Mouse (Mus musculus) frontal cortex, adult 2 months (tissue): ENCODE results near the gene Dio3. TPM values are rescaled to one million over a fixed set of nuclear protein-coding genes. Genes with fewer than 3 reads are reported as not detected.

Experiments
- DNase-seq, 2 experiments: peaks; one replicate each; pipeline ENCODE4 v3.0.0; 2022; ENCODE audit warnings: low spot score in 1 of 2; ENCODE audit errors: extremely low spot score in 1 of 2
- polyA plus RNA-seq: library from polyadenylated mRNA; depleted of rRNA; stranded (reverse); fragments of >200 nt; gene quantifications from 2 replicates; pipeline ENCODE4 v1.2.3, GENCODE M21; 2012; rRNA removed

Dio3 gene
- polyA plus RNA-seq: 1.6 and 2.6 TPM in 2 replicates

DNA sequence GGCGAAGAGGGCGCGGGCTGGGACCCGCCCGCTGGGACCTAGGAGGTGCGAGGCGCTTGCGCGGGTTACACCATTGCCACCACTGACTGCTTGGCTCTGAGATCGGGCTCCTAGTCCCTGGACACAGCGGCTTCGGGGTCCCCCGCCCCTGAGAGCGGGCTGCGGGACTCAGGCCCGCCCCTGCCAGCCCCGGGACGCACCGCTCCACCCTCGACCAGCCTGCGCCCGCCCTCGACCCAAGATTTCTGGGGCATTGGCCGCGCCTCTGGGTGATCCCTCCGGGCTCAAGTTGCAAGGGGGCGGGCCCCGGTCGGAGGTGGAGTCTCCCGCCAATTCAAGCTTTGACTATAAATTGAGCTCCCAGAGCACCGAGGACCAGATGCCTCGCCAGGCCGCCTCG lies at the start of gene Dio3:
TSS of gene Dio3 (plus strand) at position 216 of the 400 bp plus-strand sequence.
- no peak for DNase-seq

DNA sequence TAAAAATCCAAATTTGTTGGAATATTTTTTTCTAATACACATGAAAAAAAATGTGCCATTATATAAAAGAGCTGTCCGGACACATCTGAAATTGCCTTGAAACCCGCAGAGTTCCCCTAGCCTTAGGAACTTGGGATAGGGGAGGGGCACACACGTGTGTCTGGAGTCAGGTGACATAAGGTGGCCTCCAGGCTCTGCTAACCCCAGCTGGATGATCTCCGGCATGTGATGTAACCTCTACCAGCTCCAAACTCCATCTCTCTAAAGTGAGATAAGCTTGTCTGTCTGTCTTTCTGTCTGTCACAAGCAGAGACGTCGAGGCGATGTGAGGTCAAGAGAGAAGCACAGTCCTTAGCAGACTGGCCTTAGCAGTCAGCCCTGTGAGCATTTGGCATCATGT lies 48.6 kb upstream of the Dio3 start:
- no peak for DNase-seq

DNA sequence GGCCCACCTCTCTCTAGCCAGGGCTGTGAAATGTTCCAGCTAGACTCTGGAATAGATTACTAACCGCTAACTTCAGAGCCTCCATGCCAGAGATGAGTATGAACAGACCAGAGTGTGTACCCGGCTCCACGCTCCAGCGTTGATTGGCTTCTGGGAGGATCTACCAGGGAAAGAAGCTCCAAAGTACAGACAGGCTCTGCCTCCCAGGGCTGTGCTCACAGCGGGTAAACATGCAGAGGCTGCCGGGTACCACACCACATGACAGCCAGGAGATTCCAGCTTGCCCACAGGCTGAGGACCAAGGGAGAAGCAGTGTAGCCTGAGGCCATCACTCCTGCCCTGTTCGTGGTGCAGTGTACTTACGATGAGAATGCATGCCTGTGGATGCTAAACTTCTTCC lies 48.1 kb upstream of the Dio3 start:
- no peak for DNase-seq

DNA sequence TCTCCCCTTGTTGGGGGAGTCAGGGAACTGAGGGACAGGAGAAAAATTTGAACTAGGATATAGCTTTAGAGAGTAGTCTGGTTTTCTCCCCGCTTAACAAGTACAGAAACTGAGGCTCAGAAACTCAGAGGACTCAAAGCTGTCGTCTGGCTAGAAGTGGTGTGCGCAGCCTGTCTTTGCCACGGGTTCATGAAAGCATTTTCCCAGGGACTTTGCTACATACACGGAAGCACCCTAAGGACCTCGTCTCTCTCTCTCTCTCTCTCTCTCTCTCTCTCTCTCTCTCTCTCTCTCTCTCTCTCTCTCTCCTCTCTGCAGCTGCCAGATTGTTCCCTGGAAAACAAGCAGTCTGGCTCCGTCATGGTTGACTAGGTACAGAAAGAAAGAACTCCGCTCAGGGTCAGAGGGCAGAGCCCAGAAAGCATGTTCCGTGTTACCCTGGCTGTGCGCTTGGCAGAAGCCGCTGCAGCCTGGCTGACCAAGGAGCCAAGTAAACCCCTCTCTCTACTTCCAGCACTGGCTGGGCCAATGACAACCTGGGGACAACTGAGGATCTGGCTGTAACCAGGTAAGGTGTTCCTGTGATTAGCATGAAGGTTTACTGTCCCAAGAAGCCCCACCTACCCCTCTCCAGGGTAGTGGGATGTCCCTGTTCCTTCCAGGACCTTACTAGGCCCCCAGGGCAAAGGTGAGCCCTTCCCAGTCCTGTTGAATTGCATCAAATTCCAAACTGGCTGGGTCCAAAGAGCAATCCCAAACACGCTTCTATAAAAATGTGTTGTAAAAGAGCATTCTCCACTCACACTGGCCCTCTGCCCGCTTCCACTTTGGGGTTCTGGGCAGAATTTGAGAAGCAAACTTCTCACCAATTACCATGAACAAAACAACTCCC lies 46.9 kb upstream of the Dio3 start:
- DNase-seq: no peak

DNA sequence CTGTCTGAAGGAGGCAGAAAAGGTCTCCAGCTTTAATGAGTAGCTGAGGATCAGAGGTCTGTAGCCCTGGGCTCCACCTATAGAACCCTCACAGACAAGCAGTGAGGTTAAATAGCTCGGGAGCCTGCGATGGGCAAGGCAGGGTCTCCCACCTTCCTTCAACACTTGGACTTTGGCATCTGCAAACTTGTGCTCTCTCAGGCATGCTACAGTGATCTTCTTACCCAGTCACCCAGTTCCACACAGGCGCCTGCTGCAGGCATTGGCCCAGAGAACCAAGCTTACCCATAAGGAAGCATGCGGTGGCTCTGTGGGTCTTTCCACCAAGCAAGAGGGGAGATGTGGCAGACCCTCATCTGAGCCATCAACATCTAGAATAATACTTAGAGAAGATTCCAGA lies 43.0 kb upstream of the Dio3 start:
- no peak for DNase-seq

DNA sequence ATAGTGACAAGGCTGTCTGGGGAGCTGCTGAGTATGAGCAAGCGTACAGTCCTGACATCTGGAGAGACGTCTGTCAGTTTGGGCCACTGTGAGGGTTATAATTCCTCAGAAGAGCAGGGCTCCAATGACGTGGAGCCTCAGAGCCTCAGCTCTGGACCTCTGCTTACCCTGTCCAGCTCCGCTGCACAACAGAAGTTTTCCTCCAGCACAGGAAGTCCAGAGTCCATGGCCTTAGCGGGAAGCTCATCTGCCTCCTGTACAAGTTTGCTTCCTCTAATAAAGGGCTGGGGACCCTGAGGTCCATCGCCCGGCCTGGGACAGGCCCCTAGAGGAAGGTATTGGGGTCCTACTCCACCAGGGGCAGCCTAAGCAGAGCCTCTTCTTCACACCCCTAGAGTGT lies 41.8 kb upstream of the Dio3 start:
- no peak for DNase-seq

DNA sequence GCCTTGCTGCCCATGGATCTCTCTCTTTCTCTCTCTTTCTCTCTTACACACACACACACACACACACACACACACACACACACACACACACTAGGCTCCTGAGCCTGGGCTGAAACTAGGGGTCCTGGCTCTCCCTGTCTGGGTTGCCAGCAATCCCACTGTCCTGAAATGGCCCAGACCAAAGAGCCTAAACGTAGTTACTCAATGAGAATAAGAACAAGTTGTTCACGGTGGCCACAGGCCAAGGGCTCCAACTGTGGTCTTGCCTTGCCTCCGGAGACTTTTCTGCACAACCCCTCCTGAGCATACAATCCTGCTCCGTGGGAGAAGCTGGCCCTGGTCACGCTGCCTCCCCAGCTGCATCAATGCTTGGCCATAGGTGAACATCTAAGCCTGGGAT lies 39.5 kb upstream of the Dio3 start:
- no peak for DNase-seq

DNA sequence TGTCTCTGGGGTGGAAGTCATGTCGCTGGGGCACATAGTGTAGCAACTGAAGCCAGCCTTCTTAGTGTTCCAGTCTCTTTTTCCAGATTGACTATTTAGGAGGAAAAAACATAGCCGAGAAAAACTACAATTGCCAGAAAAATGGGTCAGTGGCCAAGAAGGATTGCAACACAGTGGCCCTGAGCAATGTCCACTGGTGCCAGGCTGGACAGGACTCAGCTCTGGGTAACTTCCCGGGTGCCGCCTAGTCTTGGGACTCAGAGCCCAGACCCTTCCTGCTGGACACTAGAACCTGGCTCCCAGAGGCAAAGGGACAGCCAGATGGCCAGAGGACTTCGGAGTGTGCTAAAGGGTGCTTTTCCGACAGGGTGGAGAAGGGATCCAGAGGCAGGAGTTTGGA lies 34.3 kb upstream of the Dio3 start:
- DNase-seq: no peak

DNA sequence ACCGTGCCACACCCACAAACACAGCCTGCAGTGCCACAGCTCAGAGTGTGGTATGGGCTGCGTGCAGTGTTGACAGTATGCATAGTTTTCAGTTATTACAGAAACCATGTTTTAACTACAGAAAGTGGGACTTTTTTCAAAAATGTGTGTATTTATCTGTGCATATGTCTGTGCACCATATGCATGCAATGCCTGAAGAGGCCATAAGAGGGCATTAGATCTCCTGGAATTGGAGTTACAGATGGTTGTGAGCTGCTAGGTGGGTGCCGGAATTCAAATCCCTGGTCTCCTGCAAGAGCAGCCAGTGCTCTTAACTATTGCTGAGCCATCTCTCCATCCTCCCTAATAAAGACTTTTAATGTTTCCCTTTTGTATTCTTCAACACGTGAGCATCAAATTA lies 33.4 kb upstream of the Dio3 start:
- DNase-seq: no peak

DNA sequence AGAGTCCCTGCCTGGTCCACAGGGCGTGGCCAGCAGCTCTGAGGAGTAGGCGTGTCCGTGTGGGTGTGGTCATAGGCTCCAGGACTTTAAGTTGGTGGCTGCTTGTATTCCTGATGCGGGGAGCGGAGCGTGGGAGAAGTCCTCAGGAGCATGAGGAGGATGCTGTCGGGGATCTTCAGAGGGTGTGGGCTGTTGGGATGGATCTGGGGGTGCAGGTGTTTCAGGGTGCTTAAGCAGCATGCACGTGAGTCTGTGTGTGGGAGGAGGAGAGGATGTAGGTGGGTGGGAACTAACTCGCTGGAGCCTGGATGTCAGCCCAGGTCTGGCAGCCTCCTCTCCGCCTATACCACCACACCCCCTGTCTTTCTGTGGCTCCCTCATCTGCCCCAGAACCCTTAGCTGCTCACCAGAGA lies 26.7 kb upstream of the Dio3 start:
- DNase-seq: peak in 1 of 2 experiments; percentile 36

DNA sequence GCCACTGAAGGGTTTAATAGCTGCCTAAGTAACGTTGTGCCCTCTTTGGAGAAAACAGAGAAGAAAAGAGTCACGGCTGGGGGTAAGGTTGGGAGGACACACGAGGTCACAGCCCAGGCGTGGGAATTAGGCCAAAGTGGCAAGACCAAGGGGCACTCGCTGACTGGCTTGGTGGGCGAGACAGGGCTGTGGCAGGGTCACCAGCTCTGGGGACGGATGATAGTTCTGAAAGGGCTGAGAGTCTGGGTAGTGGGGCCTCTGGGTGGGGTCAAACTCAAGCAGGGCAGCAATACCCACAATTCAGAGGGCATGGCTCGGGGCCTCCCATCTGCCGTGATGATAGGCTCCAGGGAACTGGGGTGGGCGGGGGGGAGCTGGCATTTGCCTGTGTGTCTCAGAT lies 23.1 kb upstream of the Dio3 start:
- no peak for DNase-seq

DNA sequence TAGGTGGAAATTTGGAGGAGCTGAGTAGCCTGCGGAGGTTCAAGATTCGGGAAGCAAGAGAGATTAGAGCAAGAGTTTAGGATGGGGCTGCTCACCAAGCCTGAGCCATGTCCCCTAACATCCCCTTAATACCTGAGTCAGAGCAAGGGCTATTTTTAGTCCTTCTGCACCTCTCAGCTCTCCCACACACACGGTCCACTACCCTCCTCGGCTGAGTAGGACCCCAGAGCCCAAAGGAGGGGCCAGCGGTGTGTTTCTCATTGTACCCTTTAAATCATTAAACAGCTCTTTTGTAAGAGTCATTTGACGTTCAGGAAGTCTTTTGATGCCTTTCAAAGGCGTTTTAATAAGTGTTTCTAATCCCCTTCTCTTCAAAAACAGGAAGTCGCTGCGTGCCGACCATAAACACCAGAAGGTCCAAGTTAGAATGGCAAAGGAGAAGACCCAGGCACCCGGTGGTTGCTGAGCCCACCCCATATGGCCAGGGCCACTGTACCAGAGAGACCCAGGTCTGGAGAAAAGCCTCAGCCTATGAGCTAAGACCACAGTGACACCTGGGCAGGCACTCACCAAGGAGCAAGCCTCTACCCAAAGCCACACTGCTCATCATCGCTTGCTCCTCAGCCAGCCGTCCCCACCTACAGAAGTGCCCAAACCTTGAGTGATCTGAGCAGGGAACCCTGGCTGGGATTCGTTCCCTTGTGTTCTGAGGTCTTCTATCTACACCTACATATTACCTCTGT lies 22.2 kb upstream of the Dio3 start:
- DNase-seq: no peak

DNA sequence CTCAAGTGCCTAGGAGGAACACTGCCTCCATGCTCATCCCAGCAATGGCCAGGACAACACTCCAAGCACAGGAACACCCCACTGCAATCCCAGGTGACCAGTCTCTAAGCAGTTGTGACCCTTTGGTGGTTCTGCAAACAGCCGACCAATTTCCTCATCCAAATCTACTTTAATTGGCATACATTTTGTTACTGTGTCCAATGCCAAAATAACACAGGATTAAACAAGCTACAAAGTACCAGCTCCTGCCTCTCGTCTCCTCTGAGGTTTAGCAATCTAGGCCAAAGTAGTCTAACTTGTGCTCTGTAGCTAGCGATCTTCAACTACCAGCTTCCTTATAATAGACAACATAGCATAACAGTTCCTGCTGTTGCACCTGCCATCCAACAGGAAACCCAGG lies 10.6 kb upstream of the Dio3 start:
- DNase-seq: no peak

DNA sequence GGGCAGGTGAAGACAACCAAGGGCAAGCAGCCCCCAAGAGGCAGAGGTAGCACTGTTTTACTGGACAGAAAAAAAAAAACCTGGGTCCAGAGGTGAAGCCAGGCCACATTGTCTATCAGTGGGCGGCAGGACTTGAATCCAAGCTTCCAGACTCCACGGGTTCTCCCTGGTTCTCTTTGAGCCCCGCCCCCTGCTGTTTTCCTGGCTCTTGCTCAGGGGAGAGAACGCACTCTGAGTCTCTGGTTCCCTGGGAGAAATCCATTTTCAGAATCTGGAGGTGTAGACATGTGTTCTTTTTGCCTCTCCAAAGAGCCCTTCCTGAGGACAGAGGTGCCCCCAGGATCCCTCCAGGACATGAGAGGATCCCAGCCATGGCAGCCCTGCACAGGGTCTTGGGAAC lies 9.2 kb upstream of the Dio3 start:
- DNase-seq: peak; percentile 18 to 56

DNA sequence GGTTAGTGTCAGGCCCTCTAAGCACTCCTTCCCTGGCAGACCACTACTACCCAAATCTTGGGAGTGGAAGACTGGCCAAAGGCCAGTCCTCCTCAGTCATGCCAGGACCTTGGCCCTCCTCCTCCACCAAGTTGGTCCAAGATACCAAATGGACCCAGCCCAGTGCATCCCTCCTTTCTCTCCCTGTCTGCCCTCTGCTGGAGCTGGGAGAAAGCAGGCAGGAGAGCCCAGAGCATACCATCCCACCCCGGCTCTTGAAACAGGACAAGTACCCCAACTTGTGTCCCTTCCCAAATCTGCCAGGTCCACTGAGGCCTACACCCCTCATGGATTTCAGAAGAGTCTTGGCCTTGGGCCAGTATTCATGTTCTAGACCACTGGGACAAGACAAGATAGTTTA lies 2.8 kb upstream of the Dio3 start:
- no peak for DNase-seq

DNA sequence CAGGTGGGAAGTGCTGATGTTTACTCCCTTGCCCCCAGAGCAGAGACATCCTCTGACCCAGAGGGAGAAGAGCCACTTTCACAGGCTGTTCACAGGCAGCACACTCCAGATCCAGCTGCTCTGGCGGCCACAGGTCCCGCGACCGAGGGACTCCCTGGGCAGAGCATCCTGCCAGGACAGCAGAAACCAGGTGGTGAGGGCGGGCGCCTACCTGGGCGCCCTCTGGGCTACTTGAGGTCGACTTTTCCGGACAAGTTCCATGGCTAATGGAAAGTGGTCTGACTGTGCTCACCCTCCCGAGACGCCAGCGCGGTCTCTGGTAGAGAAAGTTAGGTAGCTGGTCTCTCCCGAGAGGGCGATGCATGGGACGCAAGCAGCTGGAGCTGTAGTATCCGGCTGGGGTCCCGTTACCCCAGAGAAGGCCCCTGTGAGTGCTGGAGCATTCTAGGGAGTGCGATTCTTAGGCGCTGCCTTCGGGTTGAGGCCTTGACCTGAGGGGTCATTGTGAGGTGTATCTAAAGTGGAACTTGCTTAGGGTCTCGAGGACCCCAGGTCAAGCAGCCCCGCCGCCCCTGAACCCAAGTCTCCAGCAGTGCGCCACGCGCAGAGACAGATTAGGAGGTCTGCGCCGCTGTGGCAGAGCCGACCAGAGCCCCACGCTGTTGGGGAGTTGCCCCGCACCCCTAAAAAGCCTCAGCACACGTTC lies 1.5 kb upstream of the Dio3 start:
- DNase-seq: no peak

DNA sequence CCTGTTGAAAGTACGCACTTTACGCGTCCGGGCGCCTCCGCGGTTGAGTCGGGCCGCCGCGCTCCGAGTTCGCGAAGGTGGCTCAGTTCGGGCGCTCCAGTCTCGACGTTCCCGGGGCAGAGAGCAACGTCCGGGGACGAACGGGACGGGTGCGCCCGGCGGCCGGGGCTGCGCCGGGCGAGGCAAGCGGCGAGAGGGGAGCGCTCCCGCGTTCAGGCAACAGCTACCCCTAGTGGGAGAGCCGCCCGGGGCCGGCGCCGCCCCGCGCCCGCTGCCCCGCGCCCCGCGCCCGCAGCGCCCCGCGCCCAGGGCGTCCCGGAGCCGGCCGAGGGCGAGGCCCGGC lies 932 bp upstream of the Dio3 start:
- no peak for DNase-seq

DNA sequence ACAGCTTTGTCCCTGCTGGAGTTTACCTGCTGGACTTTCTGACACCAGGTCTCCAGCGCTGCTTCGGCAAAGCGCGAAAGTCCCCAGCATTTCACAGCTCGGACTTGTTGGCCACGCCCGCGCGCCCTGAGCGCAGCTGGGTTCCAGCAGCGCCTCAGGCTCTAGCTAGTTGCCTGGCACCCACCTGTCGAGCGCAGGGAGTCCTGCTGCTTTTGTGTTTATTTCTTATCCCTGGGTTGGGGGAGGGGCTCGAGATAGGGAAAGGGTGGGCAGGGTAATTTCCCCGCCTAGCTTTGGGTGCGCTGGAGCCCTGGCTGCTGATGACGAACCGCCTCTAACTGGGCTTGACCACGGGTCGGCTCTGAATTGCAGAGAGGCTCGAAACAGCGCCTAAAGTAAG lies 1.5 kb downstream of the Dio3 start:
- no peak for DNase-seq

DNA sequence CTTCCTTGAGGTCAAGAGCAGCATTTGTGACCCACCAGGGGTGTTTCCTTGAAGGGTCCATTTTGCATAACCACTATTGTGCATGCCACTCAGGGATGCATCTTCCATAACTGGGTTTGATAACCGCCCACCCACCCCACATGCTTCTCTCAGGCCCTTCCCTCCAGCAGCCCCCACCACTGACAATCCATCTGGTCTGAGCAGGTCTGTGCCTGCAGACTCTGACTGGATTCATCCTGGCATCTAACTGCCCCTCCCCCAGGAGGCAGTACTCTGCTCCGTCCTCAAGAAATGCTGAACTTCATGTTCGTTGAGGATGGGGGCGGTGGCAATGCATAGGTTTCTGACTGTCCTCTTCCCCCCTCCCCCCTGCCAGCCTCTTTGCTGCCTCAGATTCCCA lies 4.9 kb downstream of the Dio3 start:
- DNase-seq: no peak

DNA sequence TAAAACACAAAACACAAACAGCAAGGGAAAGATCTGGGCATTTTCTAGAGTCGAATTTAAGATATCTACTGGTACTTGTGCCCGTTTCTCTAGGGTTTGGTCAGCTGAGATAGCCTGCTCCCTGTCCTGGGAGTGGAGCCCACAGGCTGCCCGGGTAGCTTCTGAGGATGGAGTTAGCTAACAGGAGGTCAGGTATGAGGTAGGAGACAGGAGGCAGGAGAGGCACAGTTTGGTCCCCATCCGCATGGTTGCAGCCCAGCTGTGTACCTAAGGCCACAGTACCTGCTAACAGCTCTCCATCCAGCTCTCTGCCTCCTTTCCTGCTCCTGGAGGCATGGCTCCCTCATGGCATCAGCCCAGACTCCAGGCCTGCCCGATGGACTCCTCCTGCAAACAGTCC lies 13.9 kb downstream of the Dio3 start:
- DNase-seq: no peak

DNA sequence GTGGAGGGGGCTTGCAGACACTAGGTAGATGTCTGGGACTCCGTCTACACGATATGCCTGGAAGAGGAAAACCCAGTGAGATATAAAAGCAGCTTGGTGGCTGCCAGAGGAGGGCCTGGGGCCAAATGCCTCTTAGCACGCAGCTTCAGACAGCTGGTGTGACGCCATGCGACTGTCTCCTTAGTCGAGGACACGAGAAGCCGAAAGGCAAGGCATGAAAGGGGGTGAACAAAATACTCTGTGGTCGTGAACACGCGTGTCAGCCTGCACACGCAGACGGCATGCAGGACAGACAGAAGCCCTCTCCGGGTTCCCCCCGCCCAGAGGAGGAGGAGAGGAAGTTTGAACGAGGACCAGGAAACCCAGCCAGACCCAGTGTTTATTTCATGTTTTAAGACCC lies 16.0 kb downstream of the Dio3 start:
- DNase-seq: no peak

DNA sequence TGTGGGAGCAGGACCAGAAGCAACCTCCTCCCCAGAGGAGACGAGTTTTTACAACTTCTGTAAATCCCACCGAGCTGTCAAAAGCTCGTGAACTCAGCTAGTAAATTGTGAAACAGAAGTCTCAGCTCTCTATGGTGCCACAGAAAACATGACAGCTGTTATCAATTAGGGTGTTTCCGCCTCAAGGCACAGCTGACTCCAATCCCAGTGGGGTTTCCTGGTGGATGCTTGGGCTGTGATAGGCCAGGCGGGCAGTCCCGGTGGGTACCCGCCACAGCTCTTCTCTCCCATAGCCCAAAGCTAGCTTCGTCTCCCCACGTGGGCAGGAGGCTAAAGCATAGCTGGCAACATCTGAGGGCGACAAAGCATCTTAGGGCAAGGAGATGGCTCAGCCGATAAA lies 19.8 kb downstream of the Dio3 start:
- no peak for DNase-seq
